Mouse (Mus musculus): Measurements from ENCODE around the gene Simc1.
"Not testable (repeated sequence)": the region's sequence is repeated elsewhere in the genome, so short reads cannot be mapped to it uniquely, and the experiment has no call there.

The Simc1 gene

DNA sequence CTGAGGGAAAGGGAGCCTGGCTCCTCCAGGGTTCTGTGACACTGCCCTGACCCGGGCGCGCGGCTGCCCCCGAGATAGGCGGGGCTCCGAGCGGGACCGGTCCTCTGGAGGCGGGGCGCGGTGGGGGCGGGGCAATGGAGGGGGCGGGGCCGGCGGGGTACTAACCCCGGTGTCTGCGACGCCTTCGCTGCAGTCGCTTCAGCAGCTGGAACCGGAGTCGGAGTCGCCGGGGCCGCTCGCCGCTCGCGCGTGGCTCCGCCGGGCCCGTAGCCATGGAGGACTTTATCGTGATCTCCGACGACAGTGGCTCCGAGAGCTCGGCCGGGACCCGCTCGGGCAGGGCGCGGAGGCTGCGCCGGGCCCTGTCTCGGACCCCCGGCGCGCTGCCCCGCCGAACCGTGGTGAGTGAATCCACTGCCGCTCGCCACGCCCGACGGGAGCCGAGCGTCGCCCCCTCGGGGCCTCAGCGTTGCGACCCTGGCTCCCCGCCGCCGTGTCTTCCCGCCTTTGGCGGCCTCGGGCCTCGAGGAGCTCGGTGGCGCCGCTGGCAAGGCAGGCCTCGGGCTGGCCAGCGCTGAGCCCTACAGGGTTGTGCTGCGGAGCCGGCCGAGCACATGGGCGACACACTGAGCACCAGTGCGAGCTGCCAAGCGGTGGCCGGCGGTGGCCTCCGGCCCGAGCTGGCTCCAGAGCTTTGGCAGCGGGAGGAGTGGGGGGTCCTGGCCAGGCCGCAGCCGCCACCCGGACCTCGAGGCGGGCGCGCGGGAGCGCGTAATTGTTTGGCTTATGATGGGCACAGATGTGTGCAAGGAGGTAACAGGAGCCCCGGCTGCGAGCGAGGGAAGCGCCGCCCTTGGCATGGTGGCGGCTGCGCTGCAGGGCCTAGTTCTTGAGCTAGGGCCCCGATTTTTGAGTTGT lies at the start of gene Simc1:
Simc1 (plus strand) TSS at position 176 of the 918 bp plus-strand sequence.
- peak; percentile 88 for DNase-seq

DNA sequence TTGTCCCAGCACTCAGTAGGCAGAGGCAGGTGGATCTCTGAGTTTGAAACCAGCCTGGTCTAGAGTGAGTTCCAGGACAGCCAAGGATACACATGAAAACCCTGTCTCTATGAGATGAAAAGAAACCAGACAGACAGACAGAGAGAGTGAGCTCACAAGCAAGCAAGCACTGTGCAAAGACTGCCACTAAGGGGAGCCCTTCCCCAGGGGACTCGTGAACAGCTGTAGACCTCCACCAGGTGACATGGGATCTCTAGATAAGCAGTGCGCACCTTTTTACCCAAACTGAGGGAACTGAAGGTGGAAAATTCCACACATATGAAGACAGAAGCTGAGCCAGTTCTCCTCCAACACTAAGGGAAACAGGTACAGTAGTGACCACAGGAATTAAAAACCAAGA lies 46.5 kb upstream of the Simc1 start:
- DNase-seq: peak; percentile 17

DNA sequence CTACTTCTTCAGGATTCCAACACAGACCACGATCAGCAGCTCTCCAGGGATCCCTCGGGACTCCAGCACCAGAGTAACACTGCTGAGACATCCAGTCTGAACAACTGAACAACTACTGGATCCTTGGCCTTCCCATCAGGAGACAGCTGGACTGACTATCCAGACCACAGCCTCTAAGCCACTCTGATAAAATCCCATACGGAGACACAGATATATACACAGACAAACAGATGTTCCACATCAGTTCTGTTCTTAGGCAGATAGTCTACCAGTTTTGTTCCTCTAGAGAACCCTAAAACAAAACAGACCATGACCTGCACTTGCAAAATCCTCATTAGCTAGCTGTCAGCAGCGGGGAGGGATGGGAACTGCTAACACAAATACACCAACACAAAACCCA lies 44.3 kb upstream of the Simc1 start:
- no peak for DNase-seq

DNA sequence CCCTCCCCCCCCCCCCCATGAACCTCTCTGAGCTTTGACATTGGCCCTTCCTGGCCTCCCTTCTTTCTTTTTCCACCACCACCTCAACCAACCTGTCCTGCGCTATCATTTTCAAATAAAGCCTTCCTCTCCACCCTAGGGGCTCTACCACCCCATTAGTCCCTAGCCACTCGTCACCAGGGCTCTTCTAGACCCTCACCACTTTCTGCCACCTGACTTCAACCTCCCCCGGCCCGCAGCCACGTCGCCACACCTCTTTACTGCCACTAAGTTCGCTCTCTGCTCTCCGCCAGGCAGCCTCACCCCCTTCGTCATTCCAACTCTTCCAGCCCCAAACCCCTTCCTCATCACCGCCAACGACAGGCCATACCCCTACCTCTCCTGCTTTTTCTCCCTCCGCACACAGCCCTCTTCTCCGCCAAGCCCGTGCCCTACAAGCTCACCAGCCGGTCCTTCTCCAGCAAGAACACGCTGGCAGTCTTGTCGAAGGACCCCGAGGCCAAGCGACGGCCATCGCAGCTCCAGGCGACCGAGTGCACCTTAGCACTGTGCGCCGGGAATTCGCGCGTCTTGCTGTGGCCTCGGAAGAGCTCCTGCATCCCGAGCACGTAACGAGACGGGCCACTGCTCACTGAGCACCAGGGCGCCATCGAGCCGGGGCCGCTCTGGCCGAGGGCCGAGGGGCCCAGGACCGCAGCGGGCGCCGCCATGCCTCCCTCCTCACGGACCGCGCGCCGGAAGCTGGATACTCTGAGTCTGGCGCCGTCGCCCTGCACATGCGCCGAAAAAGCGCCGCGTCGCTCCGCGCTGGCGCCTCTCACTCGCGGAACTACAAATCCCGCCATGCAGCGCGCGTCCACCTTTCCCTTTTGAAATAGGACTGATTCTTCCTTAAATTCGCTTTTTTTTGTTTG lies 35.2 kb upstream of the Simc1 start, which contains the start of gene Thoc3:
Thoc3 (minus strand) TSS at position 752 of the 914 bp plus-strand sequence.
- DNase-seq: peak; percentile 96

DNA sequence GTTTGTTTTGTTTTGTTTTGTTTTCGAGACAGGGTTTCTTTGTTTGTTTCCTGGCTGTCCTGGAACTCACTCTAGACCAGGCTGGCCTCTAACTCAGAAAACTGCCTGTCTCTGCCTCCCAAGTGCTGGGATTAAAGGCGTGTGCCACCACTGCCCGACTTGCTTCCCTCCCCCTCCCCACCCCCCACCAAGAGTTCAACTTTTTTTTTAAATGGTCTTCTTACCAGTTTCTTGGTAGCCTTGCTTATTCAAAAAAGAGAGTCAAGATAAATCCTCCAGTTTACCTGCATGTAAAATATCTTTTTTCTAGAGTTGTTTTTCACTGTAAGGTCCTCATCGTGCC lies 34.6 kb upstream of the Simc1 start:
- no peak for DNase-seq

DNA sequence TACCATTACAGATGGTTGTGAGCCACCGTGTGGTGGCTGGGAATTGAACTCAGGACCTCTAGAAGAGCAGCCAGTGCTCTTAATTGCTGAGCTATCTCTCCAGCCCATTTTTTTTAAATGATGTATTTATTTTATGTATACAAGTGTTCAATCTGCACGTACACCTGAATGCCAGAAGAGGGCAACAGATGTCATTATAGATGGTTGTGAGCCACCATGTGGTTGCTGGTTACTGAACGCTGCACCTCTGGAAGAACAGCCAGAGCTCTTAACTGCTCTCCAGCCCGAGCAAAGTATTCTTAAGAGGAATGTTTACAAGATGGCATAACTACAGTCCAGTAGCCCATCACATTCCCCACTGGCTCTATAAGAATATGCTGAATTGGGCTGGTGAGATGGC lies 31.6 kb upstream of the Simc1 start:
- no peak for DNase-seq

DNA sequence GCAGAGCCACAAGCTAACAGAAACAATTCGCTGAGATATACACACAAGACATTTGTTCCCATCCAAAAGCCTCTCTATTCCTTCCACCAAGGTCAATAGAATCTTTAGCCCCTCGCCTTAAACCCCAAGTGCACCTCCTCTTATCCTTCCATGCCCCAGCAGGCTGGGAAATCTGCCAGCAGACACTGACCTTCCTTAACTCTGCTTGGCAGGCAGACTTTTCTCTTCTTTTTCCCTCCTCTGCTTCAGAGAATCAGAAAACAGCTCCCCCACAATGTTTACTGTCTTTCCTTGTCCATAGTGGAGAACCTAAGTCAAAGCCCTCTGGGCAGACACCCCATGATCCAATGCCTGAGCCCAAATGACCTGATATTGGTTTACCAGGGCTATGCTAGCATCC lies 28.6 kb upstream of the Simc1 start:
- no peak for DNase-seq

DNA sequence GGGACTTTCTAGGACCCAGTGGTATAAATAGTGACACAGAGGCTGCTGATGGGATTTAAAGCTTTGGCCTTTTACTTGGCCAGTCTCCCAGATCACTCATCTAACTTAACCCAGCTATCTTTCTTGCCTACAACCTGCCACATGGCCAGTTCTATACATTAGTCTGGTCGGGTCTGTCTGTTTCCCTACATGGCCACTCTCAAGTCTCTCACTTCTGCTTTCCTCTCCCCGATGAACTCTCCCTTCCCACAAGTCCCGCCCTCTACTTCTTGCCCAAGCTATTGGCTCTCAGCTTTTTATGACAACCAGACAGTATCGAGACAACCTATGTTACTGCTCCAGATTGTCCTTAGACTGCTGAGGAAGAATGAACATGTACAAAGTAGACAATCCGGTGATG lies 27.9 kb upstream of the Simc1 start:
- no peak for DNase-seq

DNA sequence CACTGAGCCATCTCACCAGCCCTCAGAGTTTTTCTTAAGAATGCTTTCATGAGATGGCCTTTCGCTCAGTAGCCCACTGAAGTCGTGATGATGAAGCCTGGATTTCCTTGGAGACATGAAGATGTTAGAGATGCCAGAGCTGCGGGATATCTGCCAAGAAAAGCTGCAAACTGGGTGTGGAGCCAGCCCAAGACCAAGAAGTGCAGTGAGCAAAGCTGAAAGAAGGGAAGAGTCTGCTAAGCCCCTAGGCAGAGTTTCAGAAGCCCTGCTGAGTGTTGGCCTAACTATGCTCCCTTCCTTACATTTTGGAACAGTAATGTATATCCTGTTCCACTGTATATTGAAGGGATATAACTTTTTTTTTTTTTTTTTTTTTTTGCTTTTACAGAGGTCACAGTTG lies 24.3 kb upstream of the Simc1 start:
- no peak for DNase-seq

DNA sequence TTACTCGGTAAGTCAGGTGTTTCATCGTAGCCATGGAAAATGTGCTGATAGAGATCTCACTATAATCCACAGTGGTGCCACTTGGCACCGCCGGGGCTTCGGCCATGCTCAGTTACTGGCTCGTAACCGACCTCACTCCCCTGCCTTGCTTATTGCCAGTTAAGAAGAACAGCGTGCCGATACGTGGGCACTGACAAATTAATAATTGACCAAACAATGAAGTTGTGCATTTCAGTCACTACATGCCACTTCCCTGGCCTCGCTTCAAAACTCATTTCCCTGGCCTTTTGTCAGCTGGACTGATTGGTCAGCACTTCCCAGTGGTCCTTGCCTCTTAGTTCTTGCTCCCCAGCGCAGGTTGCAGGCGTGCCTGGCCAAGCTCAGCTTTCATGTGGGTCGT lies 22.1 kb upstream of the Simc1 start:
- no peak for DNase-seq

DNA sequence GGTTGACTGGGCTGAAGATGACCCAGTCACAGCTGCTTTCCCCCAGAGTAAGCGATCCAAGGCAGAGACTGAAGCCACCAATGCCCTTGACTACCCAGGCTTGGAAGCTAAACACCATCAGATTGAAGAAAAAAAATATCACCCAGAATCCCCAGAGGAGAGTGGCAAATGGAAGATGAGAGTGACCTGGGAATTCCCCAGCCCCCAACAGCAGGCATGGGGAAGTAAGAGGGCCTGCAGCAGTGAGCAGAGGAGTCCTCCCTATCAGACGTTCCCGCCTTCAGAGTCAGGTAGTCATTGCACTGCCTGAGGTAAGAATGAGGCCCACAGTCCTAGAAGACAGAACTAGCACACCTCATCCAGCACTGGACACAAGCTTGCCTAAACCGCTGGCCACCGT lies 13.2 kb upstream of the Simc1 start:
- DNase-seq: no peak

DNA sequence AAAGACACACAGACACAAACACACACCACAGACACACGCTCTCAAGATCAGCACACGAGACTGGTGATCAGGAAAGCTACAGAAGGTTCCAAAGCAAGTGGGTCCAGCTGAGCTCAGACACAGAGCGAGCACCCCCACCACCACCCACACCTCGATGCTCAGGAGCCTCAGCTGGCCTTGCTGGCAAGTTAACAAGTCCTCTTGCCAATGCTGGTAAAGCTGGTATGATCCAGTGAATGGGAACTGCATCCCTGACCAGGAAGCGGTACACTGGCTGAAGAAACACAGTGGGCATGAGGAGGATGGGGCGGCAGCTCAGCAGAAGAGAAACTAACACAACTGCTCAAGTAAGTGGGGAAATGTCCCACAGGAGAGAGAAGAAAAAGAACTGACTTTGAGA lies 12.2 kb upstream of the Simc1 start:
- no peak for DNase-seq

DNA sequence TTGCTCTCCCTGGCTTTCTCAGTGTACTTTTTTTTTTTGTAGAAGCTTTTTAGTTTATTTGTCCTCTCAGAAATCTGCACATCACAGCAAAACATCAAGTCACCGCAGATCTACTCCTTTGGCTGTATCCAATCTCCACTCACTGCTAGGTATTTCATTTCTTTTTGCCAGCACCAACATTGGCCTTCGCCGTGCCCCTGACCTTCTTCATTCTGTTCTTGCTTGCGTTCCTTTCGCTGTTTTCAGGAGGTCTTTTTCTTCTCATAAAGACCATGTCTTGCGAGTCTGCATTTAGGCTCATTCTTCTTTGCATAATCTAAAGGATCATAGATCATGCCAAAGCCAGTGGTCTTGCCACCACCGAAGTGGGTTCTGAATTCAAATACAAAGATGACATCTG lies 4.0 kb upstream of the Simc1 start:
- not testable (repeated sequence) for DNase-seq

DNA sequence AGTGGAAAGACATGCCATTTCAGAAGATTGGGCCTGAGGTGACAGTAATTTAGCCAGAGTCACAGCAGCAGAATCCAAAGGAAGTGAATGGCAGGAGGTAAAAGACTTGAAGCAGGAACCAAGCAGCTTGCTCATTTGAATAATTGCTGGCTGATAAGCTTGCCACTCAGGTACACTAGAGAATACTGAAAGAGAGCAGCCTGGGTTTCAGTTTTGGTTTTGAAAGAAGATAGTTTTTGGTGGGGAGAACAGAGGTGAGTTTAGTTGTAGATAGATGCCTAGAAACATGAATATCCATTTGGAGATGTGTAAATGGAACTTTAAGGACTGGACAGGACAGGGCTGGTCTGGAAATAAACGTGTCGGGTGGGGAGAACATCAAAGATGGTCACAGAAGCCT lies 2.2 kb upstream of the Simc1 start:
- DNase-seq: no peak

DNA sequence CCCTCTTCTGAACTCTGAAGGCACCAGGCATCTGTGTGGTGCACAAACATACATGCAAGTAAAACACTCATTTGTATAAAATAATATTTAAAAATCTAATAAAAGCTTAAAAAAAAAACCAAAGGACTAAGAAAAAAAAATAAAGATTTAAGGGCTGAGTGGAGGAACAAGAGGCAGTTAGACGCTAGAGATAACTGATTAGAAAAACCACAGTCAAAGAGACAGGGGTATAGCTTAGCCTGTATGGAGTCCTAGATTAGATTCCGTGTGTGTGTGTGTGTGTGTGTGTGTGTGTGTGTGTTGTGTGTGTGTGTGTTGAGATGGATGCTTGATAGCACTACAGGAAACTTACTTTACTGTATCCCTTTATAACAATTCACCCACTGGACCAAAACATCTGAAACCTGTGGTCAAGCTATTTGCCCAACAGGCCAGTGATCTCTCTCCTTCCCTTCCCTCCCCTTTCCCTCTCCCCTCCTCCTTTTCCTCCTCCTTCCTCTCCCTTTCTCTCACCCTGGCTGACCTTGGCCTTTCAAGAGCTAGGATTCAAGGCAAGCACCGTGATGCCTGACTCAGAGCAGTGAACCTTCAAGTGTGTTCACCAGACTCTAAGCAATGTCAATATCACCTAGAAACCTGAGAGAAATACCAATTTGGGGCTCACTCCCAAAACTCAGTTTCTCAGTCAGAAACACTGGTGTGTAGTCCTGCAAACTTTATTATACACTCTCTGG lies 1.5 kb upstream of the Simc1 start:
- DNase-seq: no peak

DNA sequence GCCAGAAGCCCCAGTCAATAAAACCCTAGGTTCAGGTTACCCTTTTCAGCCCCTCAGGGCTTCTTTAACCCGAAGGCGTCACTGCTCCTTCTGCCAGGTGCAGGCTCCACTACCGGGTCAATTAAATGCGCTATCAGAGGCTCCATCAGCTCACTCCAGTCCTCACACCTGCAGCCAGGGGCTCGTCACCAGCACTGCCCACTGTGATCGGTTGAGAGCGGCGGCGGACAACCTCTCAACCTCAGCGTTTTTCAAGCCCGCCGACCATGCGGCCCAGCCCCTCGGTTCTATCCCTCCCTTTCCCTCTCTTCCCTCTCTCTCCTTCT lies 338 bp upstream of the Simc1 start:
- no peak for DNase-seq

DNA sequence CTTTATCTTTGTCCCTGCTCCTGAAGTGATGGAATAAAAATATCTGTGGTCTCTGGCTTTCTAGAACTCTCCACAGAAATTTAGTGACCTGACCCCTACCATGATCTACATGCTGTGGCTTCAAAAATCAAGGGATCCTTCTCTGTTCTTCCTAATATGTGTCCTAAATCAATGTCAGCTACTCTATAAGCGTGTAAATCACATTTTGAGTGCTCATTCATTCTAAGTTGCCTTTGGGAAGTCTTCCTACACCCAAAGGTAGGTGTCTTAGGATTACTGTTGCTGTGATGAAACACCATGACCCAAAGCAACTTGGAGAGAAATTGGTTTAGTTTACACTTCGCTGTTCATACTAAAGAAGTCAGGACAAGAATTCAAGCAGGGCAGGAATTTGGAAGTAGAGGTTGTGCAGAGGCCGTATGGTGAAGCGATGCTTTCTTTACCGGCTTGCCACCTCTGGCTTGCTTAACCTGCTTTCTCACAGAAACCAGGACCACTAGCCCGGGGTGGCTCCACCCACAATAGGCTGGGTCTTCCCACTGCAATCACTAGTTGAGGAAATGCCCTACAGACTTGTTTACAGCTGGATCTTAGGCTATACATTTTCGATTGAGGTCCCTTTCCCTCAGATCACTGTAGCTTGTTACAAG lies 1.2 kb downstream of the Simc1 start:
- peak; percentile 26 for DNase-seq

DNA sequence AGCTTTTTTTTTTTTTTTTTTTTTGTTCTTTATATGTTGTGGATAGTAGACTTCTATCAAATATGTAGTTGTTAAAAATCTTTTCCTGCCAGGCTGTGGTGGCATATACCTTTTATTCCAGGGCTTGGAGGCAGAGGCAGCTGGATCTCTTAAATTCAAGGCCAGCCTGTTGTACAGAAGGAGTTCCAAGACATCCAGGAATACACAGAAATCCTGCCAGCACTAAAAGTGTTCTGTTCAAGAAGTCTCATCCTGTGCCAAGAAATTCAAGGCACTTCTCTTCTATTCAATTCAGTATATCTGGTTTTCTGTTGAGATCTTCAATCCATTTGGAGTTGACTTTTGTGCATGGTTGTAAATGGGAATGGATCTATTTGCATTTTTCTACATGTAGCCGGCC lies 2.3 kb downstream of the Simc1 start:
- DNase-seq: no peak

DNA sequence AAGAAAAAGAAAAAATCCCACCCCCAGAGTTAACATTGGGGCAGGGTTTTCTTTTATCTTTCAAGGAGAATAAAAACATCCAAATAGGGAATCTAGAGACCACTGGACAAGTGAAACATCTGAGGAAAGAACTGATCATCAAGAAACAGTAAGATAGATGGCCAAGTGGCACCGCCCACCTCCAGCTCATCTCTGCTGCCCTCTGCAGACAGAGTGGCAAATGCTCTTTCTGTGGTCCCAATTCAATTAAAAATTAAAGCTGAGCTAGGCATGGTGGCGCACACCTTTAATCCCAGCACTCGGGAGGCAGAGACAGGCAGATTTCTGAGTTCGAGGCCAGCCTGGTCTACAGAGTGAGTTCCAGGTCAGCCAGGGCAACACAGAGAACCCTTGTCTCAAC lies 16.6 kb downstream of the Simc1 start:
- peak; percentile 5 for DNase-seq

DNA sequence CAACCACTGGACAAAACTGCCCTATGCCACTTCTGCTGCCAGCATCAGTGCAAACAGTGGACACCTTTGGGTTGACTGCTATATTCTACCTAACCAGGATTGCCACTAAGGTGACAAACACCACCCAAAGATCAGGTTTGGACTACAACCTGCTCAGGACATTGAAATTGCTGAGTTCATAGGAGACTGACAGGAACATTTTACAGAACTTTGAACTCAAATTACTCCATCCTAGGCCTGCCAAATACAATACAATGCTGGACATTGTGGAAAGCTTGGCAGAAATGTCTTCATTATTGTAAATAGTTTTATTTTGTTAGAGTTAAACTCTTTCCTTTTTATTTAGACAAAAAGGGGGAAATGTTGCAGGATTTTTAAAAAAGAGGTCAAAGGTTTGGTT lies 17.6 kb downstream of the Simc1 start:
- no peak for DNase-seq

DNA sequence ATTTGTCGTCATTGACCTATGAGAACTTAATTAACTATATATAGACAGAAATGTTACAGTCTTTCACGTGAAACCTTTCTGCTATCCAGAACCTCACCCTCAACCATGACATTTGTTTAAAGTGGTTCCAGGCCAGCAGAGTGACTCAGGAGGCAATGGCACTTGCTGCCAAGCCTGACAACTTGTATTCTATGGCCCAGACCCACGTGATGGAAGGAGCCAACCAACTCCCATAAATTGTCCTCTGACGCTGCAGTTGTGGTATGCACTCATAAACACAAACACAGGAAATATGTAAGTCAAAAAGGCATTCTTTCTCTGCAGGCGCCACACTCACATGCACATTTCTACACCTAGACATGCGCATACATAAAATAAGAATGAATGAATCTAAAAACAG lies 23.6 kb downstream of the Simc1 start:
- no peak for DNase-seq

DNA sequence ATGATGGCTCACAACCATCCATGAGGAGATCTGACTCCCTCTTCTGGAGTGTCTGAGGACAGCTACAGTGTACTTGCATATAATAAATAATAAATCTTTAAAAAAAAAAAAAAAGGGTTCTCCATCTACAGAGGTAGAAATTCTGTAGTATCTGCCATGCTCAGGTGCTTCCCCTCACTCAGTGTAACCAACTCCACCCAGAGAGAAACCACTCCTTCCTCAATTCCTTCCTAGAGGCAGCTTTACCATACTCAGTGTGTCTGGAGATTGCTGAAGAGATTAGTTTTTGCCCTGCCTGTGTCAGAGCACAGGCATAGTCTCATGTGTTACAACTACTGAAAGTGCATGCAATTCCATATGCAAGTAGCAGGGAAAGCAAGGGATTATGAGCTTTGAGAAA lies 28.6 kb downstream of the Simc1 start:
- DNase-seq: no peak

DNA sequence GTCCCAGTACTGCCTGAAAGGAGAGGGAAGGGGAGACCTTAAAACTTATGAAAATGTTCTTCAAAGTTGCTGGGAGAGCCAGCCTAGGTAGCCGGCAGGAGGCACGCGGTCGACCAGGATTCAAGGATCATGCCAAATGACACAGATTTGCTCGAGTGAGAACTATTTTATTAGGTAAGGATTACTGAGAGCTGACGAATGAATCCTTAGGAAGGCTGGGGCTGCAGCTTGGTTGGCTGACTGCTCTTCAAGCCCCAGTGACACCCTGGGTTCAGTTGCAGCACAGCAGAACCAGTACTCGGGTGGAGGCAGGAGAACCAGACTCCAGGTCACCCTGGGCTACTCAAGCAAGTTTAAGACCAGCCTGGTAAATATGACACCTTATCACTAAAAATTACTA lies 44.5 kb downstream of the Simc1 start:
- no peak for DNase-seq

All from embryo, embryonic 11 days (tissue).